Mouse (Mus musculus): ENCODE results near the gene Mapk7.

- 0 out of 2 replicates have a peak, but pooled peaks have one; percentile 50 for TF ChIP-seq CTCF (IDR thresholded peaks at IDR 0.05; ENCODE audit: borderline replicate concordance, control insufficient read depth, extremely low read depth, insufficient read depth, low read length, poor library complexity)
- peak; percentile 48; the same call in 1 of the 2 replicates for TF ChIP-seq POLR2A (IDR thresholded peaks at IDR 0.05; ENCODE audit: control insufficient read depth, extremely low read depth, insufficient read depth, low read length, poor library complexity)
Measured at GRCm38 (mm10) chr11:61494129-61494997, at the start of gene Mapk7.

All from thymus, adult 2 months (tissue).